Mouse (Mus musculus) hindbrain, embryonic 16.5 days (tissue): Measurements from ENCODE around the gene Mnat1. TPM values are rescaled to one million over a fixed set of nuclear protein-coding genes. Genes with fewer than 3 reads are reported as not detected.
A peak's percentile ranks its signal among the peaks of the same experiment; 100 is the strongest.
"Not testable (repeated sequence)": the region's sequence is repeated elsewhere in the genome, so short reads cannot be mapped to it uniquely, and the experiment has no call there.

Source experiments
- ATAC-seq: fragments of 200-750 bp; cut with Nextera tagmentation; 2 replicates; pipeline ENCODE4 v1.8.0; 2017; ENCODE audit warnings: moderate TSS enrichment, moderate library complexity
- H3K27ac ChIP-seq: fragments of 300-500 bp; sonication (generic); 2 replicates; pipeline ENCODE4 v1.5.1; 2014; ENCODE audit warnings: low read depth, mild to moderate bottlenecking, control low read depth, low read length, moderate library complexity
- H3K27me3 ChIP-seq: fragments of 300-500 bp; sonication (generic); replicated peaks from 2 replicates; pipeline ENCODE4 v1.6.1; 2014; ENCODE audit warnings: low read length; ENCODE audit not compliant: control insufficient read depth, insufficient read depth
- H3K36me3 ChIP-seq: fragments of 300-500 bp; sonication (generic); 2 replicates; pipeline ENCODE4 v1.6.1; 2014; ENCODE audit warnings: mild to moderate bottlenecking, low read length, moderate library complexity, mixed read lengths; ENCODE audit not compliant: control insufficient read depth, insufficient read depth
- H3K4me1 ChIP-seq: fragments of 300-500 bp; sonication (generic); 2 replicates; pipeline ENCODE4 v1.6.1; 2014; ENCODE audit warnings: low read depth, low read length; ENCODE audit not compliant: control insufficient read depth, insufficient read depth
- H3K4me2 ChIP-seq: fragments of 300-500 bp; sonication (generic); 2 replicates; pipeline ENCODE4 v1.6.1; 2014; ENCODE audit warnings: mild to moderate bottlenecking, low read length, control low read depth, moderate library complexity
- H3K4me3 ChIP-seq: fragments of 300-500 bp; sonication (generic); 2 replicates; pipeline ENCODE4 v1.5.1; 2014; ENCODE audit warnings: mild to moderate bottlenecking, low read length, control low read depth, moderate library complexity
- H3K9ac ChIP-seq: fragments of 300-500 bp; sonication (generic); 2 replicates; pipeline ENCODE4 v1.6.1; 2014; ENCODE audit warnings: low read depth, mild to moderate bottlenecking, control low read depth, low read length, moderate library complexity
- H3K9me3 ChIP-seq: fragments of 300-500 bp; sonication (generic); 2 replicates; pipeline ENCODE4 v1.6.1; 2014; ENCODE audit warnings: mild to moderate bottlenecking, low read length, moderate library complexity; ENCODE audit not compliant: control insufficient read depth
- WGBS: fragments of 180-500 bp; shearing (Covaris S2); extraction: QIAGEN DNeasy Blood & Tissue Kit; methylation state at CpG from one replicate; pipeline ENCODE4 v1.1.7; 2014; 5-methylcytosine and 5-hydroxymethylcytosine counted together
- polyA plus RNA-seq: library from polyadenylated mRNA; unstranded; fragments of >200 nt; fragmentation: Nextera tagmentation; extraction: Ambion mirVana; gene quantifications from 2 replicates; pipeline ENCODE4 v1.2.1, GENCODE M21; 2015

The Mnat1 gene
- polyA plus RNA-seq, 1 experiment from 2014 or later = 16.2 TPM

DNA sequence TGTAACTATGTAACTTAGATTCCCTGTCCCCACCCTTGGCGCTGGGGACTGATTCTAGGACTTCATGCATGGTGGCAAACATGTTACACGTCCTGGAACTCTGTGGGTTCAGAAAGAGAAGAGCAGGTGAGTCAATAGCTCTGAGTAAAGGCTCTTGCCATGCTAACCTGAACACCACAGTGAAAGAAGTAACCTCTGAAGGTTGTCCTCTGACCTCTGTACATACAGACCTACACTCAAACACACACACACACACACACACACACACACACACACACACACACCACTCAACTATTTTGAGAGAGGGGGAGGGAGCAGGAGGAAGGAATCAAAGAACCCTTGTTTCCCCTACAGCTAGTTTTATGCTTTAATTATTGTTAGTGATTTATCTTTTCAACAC is 29.3 kb upstream of the Mnat1 start:
- no peak overlapping the region for H3K4me2 ChIP-seq
- no peak overlapping the region for H3K4me3 ChIP-seq
- H3K9me3 ChIP-seq = no peaks in the 10 kb centered on the region
- no peaks in the 10 kb centered on the region for H3K4me1 ChIP-seq
- H3K27ac ChIP-seq = no peak overlapping the region
- WGBS = 89% methylated on average over 2 of the region's 2 CpGs
- ATAC-seq = no peak
- no peaks in the 10 kb centered on the region for H3K27me3 ChIP-seq
- no peaks in the 10 kb centered on the region for H3K36me3 ChIP-seq
- H3K9ac ChIP-seq = no peak overlapping the region

DNA sequence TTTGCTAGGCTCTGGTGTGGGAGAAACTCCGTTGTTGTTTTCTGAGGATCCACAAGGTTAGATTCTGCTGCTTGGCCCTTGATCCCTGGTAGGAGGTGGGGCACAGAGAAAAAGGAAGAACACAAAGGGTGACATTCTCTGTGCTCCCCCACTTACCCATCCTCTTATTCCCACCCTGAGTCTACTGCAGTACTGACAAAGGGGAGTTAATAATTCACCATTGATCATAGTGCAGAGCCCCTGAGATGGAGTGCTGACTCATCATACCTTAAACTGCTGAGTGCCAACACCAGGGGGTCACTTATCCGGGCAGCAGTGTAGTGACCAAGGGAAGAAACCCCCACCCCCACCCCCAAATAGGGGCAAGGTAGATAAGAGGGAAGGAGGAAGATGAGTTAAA is 28.9 kb upstream of the Mnat1 start:
- WGBS = 15% methylated on average over 2 of the region's 2 CpGs
- no peak for ATAC-seq

DNA sequence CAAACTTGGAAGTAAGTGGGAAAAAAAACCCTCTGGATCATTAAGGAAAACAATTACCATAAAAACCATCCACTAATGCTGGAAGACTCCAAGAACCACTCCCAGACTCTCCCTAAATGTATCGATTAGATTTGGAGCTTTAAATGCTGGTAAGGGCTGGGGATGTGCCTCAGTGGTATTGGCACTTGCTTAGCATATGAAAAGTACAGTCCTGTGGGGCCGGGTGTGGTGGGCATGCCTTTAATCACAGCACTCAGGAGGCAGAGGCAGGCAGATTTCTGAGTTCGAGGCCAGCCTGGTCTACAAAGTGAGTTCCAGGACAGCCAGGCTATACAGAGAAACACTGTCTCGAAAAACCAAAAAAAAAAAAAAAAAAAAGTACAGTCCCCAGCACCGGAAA is 27.3 kb upstream of the Mnat1 start:
- H3K9me3 ChIP-seq, H3K4me2 ChIP-seq, H3K4me3 ChIP-seq, H3K4me1 ChIP-seq, ATAC-seq, H3K36me3 ChIP-seq, H3K27ac ChIP-seq, H3K9ac ChIP-seq, H3K27me3 ChIP-seq: not testable (repeated sequence)
- 96% methylated on average over 5 of the region's 5 CpGs for WGBS

More for the DNA sequence above, 28.9 kb upstream of the Mnat1 start:
- no peak overlapping the region for H3K9ac ChIP-seq
- H3K9me3 ChIP-seq = no peaks in the 10 kb centered on the region
- H3K27ac ChIP-seq = no peak overlapping the region
- H3K36me3 ChIP-seq = no peaks in the 10 kb centered on the region
- no peak overlapping the region for H3K4me3 ChIP-seq
- no peak overlapping the region for H3K4me2 ChIP-seq
- H3K27me3 ChIP-seq = no peaks in the 10 kb centered on the region
- no peaks in the 10 kb centered on the region for H3K4me1 ChIP-seq

DNA sequence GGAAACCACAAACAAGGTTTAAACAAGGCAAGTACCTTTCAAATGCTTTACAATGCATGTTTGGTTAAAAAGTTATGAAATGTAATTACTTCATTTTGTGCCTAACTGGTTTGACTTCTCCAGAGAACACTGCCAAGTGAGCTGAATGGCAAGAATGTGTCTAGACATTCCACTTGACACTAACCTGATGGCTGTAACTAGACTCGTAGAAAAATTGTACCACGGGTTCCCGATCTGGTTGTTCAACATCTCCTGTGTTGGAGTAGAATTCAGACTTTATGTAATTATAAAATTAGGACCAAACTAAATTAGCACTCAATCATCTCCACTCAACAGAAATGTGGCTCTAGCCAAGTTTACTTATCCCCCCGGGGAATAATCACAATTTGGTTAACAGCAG is 24.9 kb upstream of the Mnat1 start:
- Histone ChIP-seq H3K36me3 (peaks cover 4% of the 10 kb centered on the region; the same call in 1 of the 2 replicates), H3K9me3 (0 out of 2 replicates have a peak, but pooled peaks cover 1% of the 10 kb centered on the region), H3K9ac (no peak overlapping the region), H3K27ac (no peak overlapping the region), H3K27me3 (no peaks in the 10 kb centered on the region), H3K4me1 (no peaks in the 10 kb centered on the region), H3K4me2 (no peak overlapping the region), H3K4me3 (no peak overlapping the region)
- 93% methylated on average over 4 of the region's 4 CpGs for WGBS
- no peak for ATAC-seq

DNA sequence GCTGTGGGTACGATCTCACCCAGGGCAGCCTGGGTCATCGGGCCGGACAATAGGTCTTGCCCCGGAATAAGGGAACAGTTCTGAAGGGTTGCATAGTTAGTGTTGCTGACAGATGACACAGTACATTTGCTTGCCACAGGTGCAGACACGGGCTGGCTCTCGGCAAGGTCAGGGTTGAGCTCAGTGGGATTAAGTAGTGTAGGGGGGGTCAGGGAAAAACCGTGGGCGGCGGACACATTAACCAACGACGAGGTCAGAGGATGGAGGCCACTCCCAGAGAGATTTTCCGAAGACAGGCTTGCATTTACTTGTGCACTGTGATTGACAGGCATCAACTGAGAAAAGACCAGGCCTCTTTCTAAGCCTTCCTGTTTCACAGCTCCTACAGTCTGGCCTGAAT is 19.8 kb upstream of the Mnat1 start:
- peaks cover 4% of the 10 kb centered on the region; the same call in 1 of the 2 replicates for H3K36me3 ChIP-seq
- H3K27ac ChIP-seq = no peak overlapping the region
- no peak for ATAC-seq
- H3K4me3 ChIP-seq = no peak overlapping the region
- no peaks in the 10 kb centered on the region for H3K4me1 ChIP-seq
- H3K27me3 ChIP-seq = no peaks in the 10 kb centered on the region
- WGBS = 93% methylated on average over 12 of the region's 12 CpGs
- H3K4me2 ChIP-seq = no peak overlapping the region
- no peak overlapping the region for H3K9ac ChIP-seq
- H3K9me3 ChIP-seq = 0 out of 2 replicates have a peak, but pooled peaks cover 2% of the 10 kb centered on the region

DNA sequence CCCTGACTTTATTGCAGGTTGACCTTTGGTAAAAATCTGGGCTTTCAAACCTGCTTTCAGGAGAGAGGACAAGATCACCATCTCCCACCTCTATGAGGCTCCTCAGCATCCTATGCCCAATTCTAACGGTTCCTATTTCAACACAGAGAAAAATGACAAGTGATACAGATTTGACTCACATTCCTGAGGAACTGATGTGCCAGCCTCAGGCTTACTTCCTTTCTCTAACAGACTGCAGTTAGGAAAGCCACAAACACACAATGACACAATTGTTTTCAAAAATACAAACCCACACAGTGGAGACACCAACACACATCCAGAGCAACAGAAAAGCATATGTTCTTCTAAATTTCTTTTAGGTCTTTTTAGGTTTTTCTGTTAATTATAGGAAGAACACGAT is 15.7 kb upstream of the Mnat1 start:
- H3K4me1 ChIP-seq = peaks cover 13% of the 10 kb centered on the region
- H3K27ac ChIP-seq = no peak overlapping the region
- no peak overlapping the region for H3K9ac ChIP-seq
- no peak overlapping the region for H3K4me3 ChIP-seq
- peaks cover 7% of the 10 kb centered on the region for H3K27me3 ChIP-seq
- WGBS = 79% methylated on average over 2 of the region's 2 CpGs
- H3K36me3 ChIP-seq = peaks cover 4% of the 10 kb centered on the region; the same call in 1 of the 2 replicates
- ATAC-seq = no peak
- no peak overlapping the region for H3K4me2 ChIP-seq
- H3K9me3 ChIP-seq = 0 out of 2 replicates have a peak, but pooled peaks cover 2% of the 10 kb centered on the region

DNA sequence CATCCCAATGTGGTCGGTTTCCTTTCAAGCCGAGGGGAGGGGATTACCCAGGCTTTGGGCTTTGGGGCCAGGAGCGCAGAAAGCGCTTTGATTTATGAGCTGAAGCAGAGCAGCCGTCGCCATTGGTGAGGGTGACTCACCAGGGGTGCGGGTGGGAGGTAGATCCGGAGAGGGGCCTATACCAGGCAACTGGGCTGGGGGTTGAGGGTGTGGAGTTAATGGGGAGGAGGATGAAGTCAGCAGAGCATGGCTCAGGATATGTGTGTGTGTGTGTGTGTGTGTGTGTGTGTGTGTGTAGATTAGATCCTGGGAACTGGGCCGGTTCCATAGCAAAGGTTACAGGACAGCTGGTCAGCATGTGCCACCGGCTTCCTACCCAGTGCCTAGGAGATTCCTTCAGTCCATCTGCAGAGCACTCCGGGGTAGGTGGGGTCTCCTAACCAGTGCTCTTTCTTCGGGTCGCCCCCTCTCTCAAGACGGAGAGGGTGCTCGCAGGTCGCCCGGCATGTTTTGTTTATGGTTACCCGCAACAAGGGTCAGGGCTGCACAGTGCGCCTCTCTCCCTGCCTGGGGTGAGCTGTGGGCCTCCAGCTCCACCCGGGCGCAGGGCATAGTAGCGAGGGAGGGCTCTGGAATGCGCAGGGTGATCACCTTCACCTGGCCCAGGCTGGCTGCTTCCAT is 12.9 kb upstream of the Mnat1 start:
- no peak for ATAC-seq
- H3K9ac ChIP-seq = 0 out of 2 replicates have a peak overlapping the region, but pooled peaks have one; percentile 25

DNA sequence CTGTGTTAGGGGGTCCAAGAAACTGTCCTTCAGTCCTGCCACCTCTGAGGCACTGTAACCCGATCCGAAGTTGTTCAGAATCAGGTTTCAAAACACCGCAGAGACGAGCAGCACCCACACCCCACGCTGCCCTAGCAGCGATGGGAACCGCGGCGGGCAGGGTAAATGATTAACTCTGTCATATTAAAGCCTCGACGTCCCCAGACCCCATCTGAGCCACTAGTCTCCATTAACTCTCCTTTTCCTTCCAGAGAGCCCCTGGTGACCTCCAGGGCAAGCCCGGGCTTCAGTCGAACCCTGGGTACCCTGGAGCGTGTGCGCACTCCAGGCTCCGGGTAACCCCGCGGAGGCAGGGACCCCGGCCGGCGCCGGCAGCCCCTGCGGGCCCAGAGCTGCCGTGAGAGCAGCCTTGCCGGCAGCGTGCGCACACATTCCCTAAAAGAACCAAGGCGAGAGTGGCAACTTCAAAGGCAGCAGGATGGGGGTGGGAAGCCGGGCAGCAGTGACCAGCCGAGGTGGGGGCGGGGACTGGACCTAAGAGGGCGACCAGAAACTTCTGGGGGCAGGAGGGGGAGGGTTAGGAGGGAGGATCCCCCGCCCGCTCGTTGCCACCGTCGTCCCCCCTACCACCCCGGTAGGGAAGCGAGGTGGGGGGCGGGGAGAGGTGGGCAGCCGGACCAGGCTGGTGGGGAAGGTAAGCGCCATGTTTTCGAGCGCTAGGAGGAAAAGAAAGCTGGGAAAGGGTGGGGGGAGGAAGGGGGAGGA is 11.8 kb upstream of the Mnat1 start:
- H3K36me3 ChIP-seq = no peaks in the 10 kb centered on the region
- 1% methylated on average over 44 of the region's 44 CpGs for WGBS
- H3K4me3 ChIP-seq = peak overlapping the region; percentile 77
- no peaks in the 10 kb centered on the region for H3K9me3 ChIP-seq
- H3K27me3 ChIP-seq = peaks cover 9% of the 10 kb centered on the region
- H3K9ac ChIP-seq = peak overlapping the region; percentile 71
- no peak overlapping the region for H3K27ac ChIP-seq
- peak overlapping the region; percentile 100 for H3K4me2 ChIP-seq
- peaks cover 13% of the 10 kb centered on the region for H3K4me1 ChIP-seq
- ATAC-seq = no peak

More for the DNA sequence above, 12.9 kb upstream of the Mnat1 start:
- peak overlapping the region; percentile 100 for H3K4me2 ChIP-seq
- H3K9me3 ChIP-seq = no peaks in the 10 kb centered on the region
- no peaks in the 10 kb centered on the region for H3K36me3 ChIP-seq
- H3K4me3 ChIP-seq = peak overlapping the region; percentile 23
- H3K27ac ChIP-seq = no peak overlapping the region
- WGBS = 6% methylated on average over 21 of the region's 23 CpGs
- H3K27me3 ChIP-seq = peaks cover 9% of the 10 kb centered on the region
- peaks cover 13% of the 10 kb centered on the region for H3K4me1 ChIP-seq

DNA sequence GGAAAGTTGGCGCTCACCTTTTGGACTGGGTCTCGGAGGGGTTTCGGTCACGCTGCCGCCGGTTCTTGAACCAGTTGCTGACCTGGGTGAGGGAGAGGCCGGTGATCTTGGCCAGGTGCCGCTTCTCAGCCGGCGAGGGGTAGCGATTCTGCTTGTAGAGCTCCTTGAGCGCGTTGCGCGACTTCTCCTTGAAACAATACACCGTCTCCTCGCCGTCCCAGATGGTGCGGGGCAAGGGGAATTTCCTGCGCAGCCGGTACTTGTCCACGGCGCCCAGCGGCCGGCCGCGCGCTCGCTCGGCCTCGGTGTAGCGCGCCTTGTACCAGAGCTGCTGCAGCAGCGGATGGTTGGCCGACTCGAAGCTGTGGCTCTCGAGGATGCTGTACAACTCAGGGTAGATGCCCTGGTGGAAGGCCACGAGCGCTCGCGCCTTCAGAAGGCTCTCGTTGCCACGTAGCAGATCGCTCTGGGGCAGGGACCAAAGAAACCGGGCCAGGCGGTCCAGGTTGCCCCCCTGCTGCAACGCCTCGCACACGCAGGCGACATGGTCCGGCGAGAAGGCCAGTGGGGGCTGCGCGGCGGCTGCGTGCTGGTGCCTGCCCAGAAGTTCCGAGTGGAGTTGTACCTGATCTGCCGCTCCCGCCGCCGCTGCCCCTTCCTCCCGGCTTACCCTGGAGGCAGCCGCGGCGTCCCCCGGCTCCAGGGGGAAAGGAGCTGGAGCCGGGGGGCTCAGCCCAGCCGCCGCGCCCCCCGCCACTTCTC is 11.0 kb upstream of the Mnat1 start:
- H3K4me3 ChIP-seq = peak overlapping the region; percentile 77
- peak overlapping the region; percentile 71 for H3K9ac ChIP-seq
- WGBS = under 1% methylated on average over 70 of the region's 71 CpGs
- ATAC-seq = peak; percentile 71
- H3K9me3 ChIP-seq = no peaks in the 10 kb centered on the region
- peak overlapping the region; percentile 44 for H3K27ac ChIP-seq
- peaks cover 9% of the 10 kb centered on the region for H3K27me3 ChIP-seq
- peak overlapping the region; percentile 100 for H3K4me2 ChIP-seq
- no peaks in the 10 kb centered on the region for H3K36me3 ChIP-seq
- H3K4me1 ChIP-seq = peaks cover 13% of the 10 kb centered on the region
